Mouse (Mus musculus): ENCODE data around the gene Atxn7l3. TPM values are rescaled to one million over a fixed set of nuclear protein-coding genes. Genes with fewer than 3 reads are reported as not detected.

The Atxn7l3 gene
- polyA plus RNA-seq, 2 experiments: 3.6 to 11.6 TPM

DNA sequence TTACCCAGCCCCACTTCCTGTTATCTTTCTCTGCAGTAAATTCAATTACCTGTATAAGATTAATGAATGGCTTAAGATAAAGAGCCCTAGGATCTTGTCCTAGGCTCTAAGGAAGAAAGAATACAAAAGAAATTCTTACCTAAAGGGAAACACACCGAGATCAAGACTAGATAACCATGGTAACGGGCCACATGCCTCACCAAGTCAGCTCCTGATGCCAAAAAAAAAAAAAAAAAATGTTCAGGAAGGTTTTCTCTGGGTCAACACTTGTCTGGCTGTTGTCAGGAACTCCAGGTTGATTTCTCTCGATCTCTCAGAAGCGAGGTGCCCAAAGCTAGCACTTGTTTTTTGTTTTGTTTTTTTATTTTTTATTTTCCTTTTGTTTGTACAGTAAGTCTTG is 37.6 kb upstream of the Atxn7l3 start:
- no peak for TF ChIP-seq CTCF (IDR thresholded peaks at IDR 0.05; ENCODE audit: low read depth)
- no peak for TF ChIP-seq EP300 (IDR thresholded peaks at IDR 0.05; ENCODE audit: low read depth)
- no peak overlapping the region for H3K4me2 ChIP-seq (ENCODE audit: low read depth)
- no peak overlapping the region for H3K27ac ChIP-seq
- no peak overlapping the region for H3K9ac ChIP-seq (replicated peaks)
- no peak for DNase-seq (ENCODE audit: low read depth in 3 of 3, low spot score in 3 of 3)
- H3K4me1 ChIP-seq (replicated peaks; ENCODE audit: control insufficient read depth in 2 of 2, insufficient read depth in 2 of 2, low read length in 1 of 2): no peaks in the 10 kb centered on the region
- no peaks in the 10 kb centered on the region for H3K36me3 ChIP-seq (replicated peaks; ENCODE audit: control insufficient read depth, insufficient read depth, low read depth)
- no peak for ATAC-seq (ENCODE audit: insufficient read depth)
- WGBS (ENCODE audit: insufficient replicate concordance): 55% methylated on average over 4 of the region's 4 CpGs
- no peaks in the 10 kb centered on the region for H3K9me3 ChIP-seq (ENCODE audit: control insufficient read depth, low read length)
- H3K4me3 ChIP-seq (ENCODE audit: insufficient read depth in 1 of 2, low read depth in 2 of 2, low read length in 2 of 2): no peak overlapping the region
- H3K27me3 ChIP-seq (ENCODE audit: control insufficient read depth, insufficient read depth, low read length): no peaks in the 10 kb centered on the region; the same call in 1 of the 2 replicates

- DNase-seq (ENCODE audit: low read depth in 3 of 3, low spot score in 3 of 3) (no peak), ATAC-seq (ENCODE audit: insufficient read depth) (no peak)
- Histone ChIP-seq H3K9me3 (ENCODE audit: control insufficient read depth, low read length) (no peaks in the 10 kb centered on the region), H3K36me3 (replicated peaks; ENCODE audit: control insufficient read depth, insufficient read depth, low read depth) (no peaks in the 10 kb centered on the region), H3K27me3 (ENCODE audit: control insufficient read depth, insufficient read depth, low read length) (peaks cover 3% of the 10 kb centered on the region; the same call in 1 of the 2 replicates), H3K9ac (replicated peaks) (no peak overlapping the region), H3K4me1 (replicated peaks; ENCODE audit: control insufficient read depth in 2 of 2, insufficient read depth in 2 of 2, low read length in 1 of 2) (no peaks in the 10 kb centered on the region), H3K27ac (no peak overlapping the region), H3K4me3 (ENCODE audit: insufficient read depth in 1 of 2, low read depth in 2 of 2, low read length in 2 of 2) (no peak overlapping the region), H3K4me2 (ENCODE audit: low read depth) (no peak overlapping the region)
- TF ChIP-seq CTCF (IDR thresholded peaks at IDR 0.05; ENCODE audit: low read depth) (no peak), EP300 (IDR thresholded peaks at IDR 0.05; ENCODE audit: low read depth) (no peak)
These were observed 36.6 kb upstream of the Atxn7l3 start for GRCm38 (mm10) chr11:102333061-102333460.

DNA sequence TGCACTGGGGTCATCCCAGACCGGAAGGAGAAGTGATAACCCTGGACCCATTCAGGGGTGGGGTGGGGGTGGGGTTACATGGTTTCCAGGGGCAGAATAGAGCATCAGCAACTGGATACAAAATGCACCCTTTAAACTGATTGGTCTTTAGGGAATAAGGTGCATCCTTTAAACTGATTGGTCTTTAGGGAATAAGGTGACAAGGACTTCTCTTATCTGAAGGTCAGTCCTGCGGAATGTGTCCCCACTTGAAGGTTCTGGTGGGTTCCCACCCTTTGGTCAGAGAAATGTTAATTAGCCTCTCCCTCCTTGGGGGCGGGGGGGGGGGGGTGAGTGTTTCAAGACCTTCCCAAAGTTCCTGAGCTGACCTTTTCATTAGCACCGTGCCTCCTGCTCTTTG is 35.4 kb upstream of the Atxn7l3 start:
- no peaks in the 10 kb centered on the region for H3K9me3 ChIP-seq (ENCODE audit: control insufficient read depth, low read length)
- peaks cover 3% of the 10 kb centered on the region; the same call in 1 of the 2 replicates for H3K27me3 ChIP-seq (ENCODE audit: control insufficient read depth, insufficient read depth, low read length)

GRCm38 (mm10) chr11:102330039-102330438 is 33.6 kb upstream of the Atxn7l3 start:
- H3K4me3 ChIP-seq (ENCODE audit: insufficient read depth in 1 of 2, low read depth in 2 of 2, low read length in 2 of 2): no peak overlapping the region
- DNase-seq (ENCODE audit: low read depth in 3 of 3, low spot score in 3 of 3) (no peak), ATAC-seq (ENCODE audit: insufficient read depth) (no peak)
- no peaks in the 10 kb centered on the region for H3K9me3 ChIP-seq (ENCODE audit: control insufficient read depth, low read length)
- H3K4me1 ChIP-seq (replicated peaks; ENCODE audit: control insufficient read depth in 2 of 2, insufficient read depth in 2 of 2, low read length in 1 of 2): no peaks in the 10 kb centered on the region
- no peak overlapping the region for H3K4me2 ChIP-seq (ENCODE audit: low read depth)
- 61% methylated on average over 3 of the region's 3 CpGs for WGBS (ENCODE audit: insufficient replicate concordance)
- H3K27ac ChIP-seq: no peak overlapping the region
- no peak overlapping the region for H3K9ac ChIP-seq (replicated peaks)
- TF ChIP-seq CTCF (IDR thresholded peaks at IDR 0.05; ENCODE audit: low read depth) (no peak), EP300 (IDR thresholded peaks at IDR 0.05; ENCODE audit: low read depth) (no peak)
- H3K36me3 ChIP-seq (replicated peaks; ENCODE audit: control insufficient read depth, insufficient read depth, low read depth): no peaks in the 10 kb centered on the region
- H3K27me3 ChIP-seq (ENCODE audit: control insufficient read depth, insufficient read depth, low read length): peaks cover 3% of the 10 kb centered on the region; the same call in 1 of the 2 replicates

More for the DNA sequence above, 35.4 kb upstream of the Atxn7l3 start:
- TF ChIP-seq EP300 (IDR thresholded peaks at IDR 0.05; ENCODE audit: low read depth) (no peak), CTCF (IDR thresholded peaks at IDR 0.05; ENCODE audit: low read depth) (no peak)
- no peak overlapping the region for H3K4me2 ChIP-seq (ENCODE audit: low read depth)
- H3K4me3 ChIP-seq (ENCODE audit: insufficient read depth in 1 of 2, low read depth in 2 of 2, low read length in 2 of 2): no peak overlapping the region
- DNase-seq (ENCODE audit: low read depth in 3 of 3, low spot score in 3 of 3): no peak
- ATAC-seq (ENCODE audit: insufficient read depth): no peak
- WGBS (ENCODE audit: insufficient replicate concordance): 47% methylated on average over 4 of the region's 4 CpGs
- H3K9ac ChIP-seq (replicated peaks): no peak overlapping the region
- H3K4me1 ChIP-seq (replicated peaks; ENCODE audit: control insufficient read depth in 2 of 2, insufficient read depth in 2 of 2, low read length in 1 of 2): no peaks in the 10 kb centered on the region
- H3K36me3 ChIP-seq (replicated peaks; ENCODE audit: control insufficient read depth, insufficient read depth, low read depth): no peaks in the 10 kb centered on the region
- H3K27ac ChIP-seq: no peak overlapping the region

DNA sequence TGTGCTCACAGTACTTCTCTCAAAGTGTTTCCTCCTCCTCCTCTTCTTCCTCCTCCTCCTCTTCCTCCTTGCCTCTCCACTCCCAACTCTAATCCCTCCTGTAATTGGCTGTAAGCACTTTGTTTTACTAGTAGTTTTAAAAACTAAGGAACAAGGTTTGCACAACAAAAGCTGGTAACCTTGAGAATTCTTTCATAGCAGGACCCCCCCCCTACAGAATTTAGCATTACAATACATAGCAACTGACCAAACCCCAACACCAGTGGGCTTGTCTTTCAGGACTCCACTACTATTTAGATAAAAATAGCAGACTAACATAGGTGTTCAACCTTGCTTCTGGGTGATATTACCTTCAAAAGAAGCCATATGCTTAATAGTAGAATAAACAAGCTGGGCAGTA is 33.1 kb upstream of the Atxn7l3 start:
- TF ChIP-seq EP300 (IDR thresholded peaks at IDR 0.05; ENCODE audit: low read depth) (no peak), CTCF (IDR thresholded peaks at IDR 0.05; ENCODE audit: low read depth) (no peak)
- DNase-seq (ENCODE audit: low read depth in 3 of 3, low spot score in 3 of 3): no peak

More for the DNA sequence above, 33.1 kb upstream of the Atxn7l3 start:
- no peak for ATAC-seq (ENCODE audit: insufficient read depth)
- Histone ChIP-seq H3K4me1 (replicated peaks; ENCODE audit: control insufficient read depth in 2 of 2, insufficient read depth in 2 of 2, low read length in 1 of 2) (no peaks in the 10 kb centered on the region), H3K27me3 (ENCODE audit: control insufficient read depth, insufficient read depth, low read length) (peaks cover 3% of the 10 kb centered on the region; the same call in 1 of the 2 replicates), H3K36me3 (replicated peaks; ENCODE audit: control insufficient read depth, insufficient read depth, low read depth) (no peaks in the 10 kb centered on the region), H3K4me2 (ENCODE audit: low read depth) (no peak overlapping the region), H3K27ac (no peak overlapping the region), H3K9me3 (ENCODE audit: control insufficient read depth, low read length) (no peaks in the 10 kb centered on the region), H3K9ac (replicated peaks) (no peak overlapping the region), H3K4me3 (ENCODE audit: insufficient read depth in 1 of 2, low read depth in 2 of 2, low read length in 2 of 2) (no peak overlapping the region)

Measured in liver, embryonic 14.5 days (tissue).